Mouse (Mus musculus) heart, postnatal 0 days (tissue): Measurements from ENCODE around the gene Astn2. TPM values are rescaled to one million over a fixed set of nuclear protein-coding genes. Genes with fewer than 3 reads are reported as not detected.

ENCODE experiments used
- ATAC-seq: fragments of 200-750 bp; cut with Nextera tagmentation; 2 replicates; pipeline ENCODE4 v1.8.0; 2017; ENCODE audit warnings: low read depth, moderate number of reproducible peaks, moderate library complexity; ENCODE audit not compliant: insufficient read depth
- DNase-seq: peaks from one replicate; pipeline ENCODE4 v3.0.0-alpha.2; 2016; ENCODE audit warnings: low spot score
- H3K27ac ChIP-seq: fragments of 300-500 bp; sonication (generic); 2 replicates; pipeline ENCODE4 v1.5.1; 2014; ENCODE audit warnings: low read depth, mild to moderate bottlenecking
- H3K27me3 ChIP-seq: fragments of 300-500 bp; sonication (generic); 2 replicates; pipeline ENCODE4 v1.6.1; 2014; ENCODE audit warnings: low read length, mixed read lengths; ENCODE audit not compliant: control insufficient read depth, insufficient read depth
- H3K36me3 ChIP-seq: fragments of 300-500 bp; sonication (generic); replicated peaks from 2 replicates; pipeline ENCODE4 v1.6.1; 2014; ENCODE audit warnings: low read length, mixed read lengths; ENCODE audit not compliant: control insufficient read depth, insufficient read depth
- H3K4me1 ChIP-seq: fragments of 300-500 bp; sonication (generic); 2 replicates; pipeline ENCODE4 v1.6.1; 2014; ENCODE audit warnings: antibody characterized with exemption; ENCODE audit not compliant: control insufficient read depth, insufficient read depth
- H3K4me2 ChIP-seq: fragments of 300-500 bp; sonication (generic); 2 replicates; pipeline ENCODE4 v1.6.1; 2014; ENCODE audit warnings: low read depth, mild to moderate bottlenecking, low read length, moderate library complexity
- H3K4me3 ChIP-seq: fragments of 300-500 bp; sonication (generic); 2 replicates; pipeline ENCODE4 v1.5.1; 2014; ENCODE audit warnings: low read depth, low read length
- H3K9ac ChIP-seq: fragments of 300-500 bp; sonication (generic); replicated peaks from 2 replicates; pipeline ENCODE4 v1.6.1; 2014; ENCODE audit warnings: low read depth, low read length, mixed read lengths
- H3K9me3 ChIP-seq: fragments of 300-500 bp; sonication (generic); replicated peaks from 2 replicates; pipeline ENCODE4 v1.6.1; 2016; ENCODE audit warnings: low read length; ENCODE audit not compliant: control insufficient read depth
- CTCF ChIP-seq: IDR thresholded peaks from 2 replicates; pipeline ENCODE4 v1.5.1; 2016; ENCODE audit warnings: antibody characterized with exemption, control low read depth, low read depth
- EP300 ChIP-seq: IDR thresholded peaks from 2 replicates; pipeline ENCODE4 v1.6.1; 2016; ENCODE audit warnings: antibody characterized with exemption, low read depth
- WGBS: fragments of 180-500 bp; shearing (Covaris S2); extraction: QIAGEN DNeasy Blood & Tissue Kit; methylation state at CpG from one replicate; pipeline ENCODE4 v1.1.7; 2014; 5-methylcytosine and 5-hydroxymethylcytosine counted together
- polyA plus RNA-seq: library from polyadenylated mRNA; unstranded; fragments of >200 nt; fragmentation: Nextera tagmentation; extraction: Ambion mirVana; gene quantifications from 2 replicates; pipeline ENCODE4 v1.2.1, GENCODE M21; 2015
- total RNA-seq: library from RNA; depleted of rRNA; stranded (reverse); fragments of >200 nt; gene quantifications from 2 replicates; pipeline ENCODE4 v1.2.3, GENCODE M21; 2014; ENCODE audit warnings: low replicate concordance

Gene Astn2
- total and polyA plus RNA-seq, 2 experiments from 2014 or later, result 0.25 to 3.7 TPM

GRCm38 (mm10) chr4:65912247-65912942 is 492.0 kb downstream of the Astn2 start:
- H3K4me1 ChIP-seq, result no peaks in the 10 kb centered on the region
- no peak overlapping the region for H3K4me3 ChIP-seq
- ATAC-seq (no peak), DNase-seq (no peak)
- TF ChIP-seq EP300, result no peak
- H3K9me3 ChIP-seq, result no peaks in the 10 kb centered on the region
- H3K36me3 ChIP-seq, result no peaks in the 10 kb centered on the region
- no peak overlapping the region for H3K9ac ChIP-seq
- H3K4me2 ChIP-seq, result no peak overlapping the region
- no peaks in the 10 kb centered on the region for H3K27me3 ChIP-seq
- H3K27ac ChIP-seq, result no peak overlapping the region
- WGBS, result 71% methylated on average over 8 of the region's 8 CpGs

- no peaks in the 10 kb centered on the region for H3K4me1 ChIP-seq
- ATAC-seq, result no peak
- no peak overlapping the region for H3K4me2 ChIP-seq
- no peak overlapping the region for H3K9ac ChIP-seq
- TF ChIP-seq EP300 (no peak), CTCF (no peak)
- H3K9me3 ChIP-seq, result no peaks in the 10 kb centered on the region
- WGBS, result 68% methylated on average over 7 of the region's 7 CpGs
- H3K36me3 ChIP-seq, result no peaks in the 10 kb centered on the region
- H3K4me3 ChIP-seq, result no peak overlapping the region
- no peak for DNase-seq
- H3K27me3 ChIP-seq, result no peaks in the 10 kb centered on the region
- no peak overlapping the region for H3K27ac ChIP-seq
These were observed 496.8 kb downstream of the Astn2 start for GRCm38 (mm10) chr4:65907660-65908059.

- no peak overlapping the region for H3K4me2 ChIP-seq
- H3K27ac ChIP-seq, result no peak overlapping the region
- no peaks in the 10 kb centered on the region for H3K27me3 ChIP-seq
- no peak overlapping the region for H3K4me3 ChIP-seq
- WGBS, result 81% methylated on average over 2 of the region's 2 CpGs
- H3K9ac ChIP-seq, result no peak overlapping the region
- DNase-seq (no peak), ATAC-seq (no peak)
- H3K36me3 ChIP-seq, result no peaks in the 10 kb centered on the region
- no peak for TF ChIP-seq CTCF
- TF ChIP-seq EP300, result no peak
- no peaks in the 10 kb centered on the region for H3K4me1 ChIP-seq
- H3K9me3 ChIP-seq, result no peaks in the 10 kb centered on the region
These were observed 499.4 kb downstream of the Astn2 start for GRCm38 (mm10) chr4:65904963-65905362.

GRCm38 (mm10) chr4:65896092-65897027 is 508.1 kb downstream of the Astn2 start:
- ATAC-seq, result no peak
- Histone ChIP-seq H3K27ac (no peak overlapping the region), H3K4me1 (no peaks in the 10 kb centered on the region), H3K9me3 (no peaks in the 10 kb centered on the region), H3K36me3 (no peaks in the 10 kb centered on the region), H3K4me3 (no peak overlapping the region), H3K9ac (no peak overlapping the region), H3K27me3 (no peaks in the 10 kb centered on the region), H3K4me2 (no peak overlapping the region)
- WGBS, result 71% methylated on average over 5 of the region's 5 CpGs
- DNase-seq, result no peak
- TF ChIP-seq EP300 (no peak), CTCF (no peak)

- no peak for ATAC-seq
These were observed 515.9 kb downstream of the Astn2 start for GRCm38 (mm10) chr4:65888332-65888993.

More at GRCm38 (mm10) chr4:65888332-65888993, 515.9 kb downstream of the Astn2 start:
- 58% methylated on average over 5 of the region's 5 CpGs for WGBS
- H3K27ac ChIP-seq, result no peak overlapping the region
- H3K36me3 ChIP-seq, result no peaks in the 10 kb centered on the region
- H3K27me3 ChIP-seq, result no peaks in the 10 kb centered on the region
- H3K4me1 ChIP-seq, result no peaks in the 10 kb centered on the region
- H3K4me2 ChIP-seq, result no peak overlapping the region
- no peaks in the 10 kb centered on the region for H3K9me3 ChIP-seq
- H3K9ac ChIP-seq, result no peak overlapping the region
- TF ChIP-seq EP300, result no peak
- no peak for TF ChIP-seq CTCF
- DNase-seq, result no peak
- no peak overlapping the region for H3K4me3 ChIP-seq
